Mouse (Mus musculus) olfactory bulb, adult 2 months (tissue): Measurements from ENCODE around the gene Ppp2r2c. TPM values are rescaled to one million over a fixed set of nuclear protein-coding genes. Genes with fewer than 3 reads are reported as not detected.
A peak's percentile ranks its signal among the peaks of the same experiment; 100 is the strongest.

Experiments used
- H3K27ac ChIP-seq: fragments of 200-500 bp; 2 replicates; pipeline ENCODE4 v1.5.1; 2012; ENCODE audit warnings: low read depth, low read length; ENCODE audit not compliant: insufficient read depth
- H3K4me1 ChIP-seq: fragments of 200-500 bp; 2 replicates; pipeline ENCODE4 v1.6.1; 2012; ENCODE audit warnings: low read length; ENCODE audit not compliant: control insufficient read depth, insufficient read depth
- H3K4me3 ChIP-seq: fragments of 200-500 bp; 2 replicates; pipeline ENCODE4 v1.5.1; 2012; ENCODE audit warnings: mild to moderate bottlenecking, low read depth, low read length, moderate library complexity; ENCODE audit not compliant: insufficient read depth
- CTCF ChIP-seq: fragments of 200-500 bp; IDR thresholded peaks from 2 replicates; pipeline ENCODE4 v1.5.1; 2012; ENCODE audit warnings: low read depth, mild to moderate bottlenecking, low read length, moderate library complexity; ENCODE audit not compliant: insufficient read depth
- POLR2A ChIP-seq: fragments of 200-500 bp; IDR thresholded peaks from 2 replicates; pipeline ENCODE4 v1.6.1; 2012; ENCODE audit warnings: mild to moderate bottlenecking, low read depth, low read length, moderate library complexity; ENCODE audit not compliant: insufficient read depth
- WGBS: fragments of 180-500 bp; shearing (Covaris S2); methylation state at CpG from one replicate; pipeline ENCODE4 v1.1.7; 2018; 5-methylcytosine and 5-hydroxymethylcytosine counted together
- polyA plus RNA-seq: library from polyadenylated mRNA; stranded (reverse); fragments of >200 nt; gene quantifications from 2 replicates; pipeline ENCODE4 v1.2.4, GENCODE M21; 2012; ENCODE audit warnings: low replicate concordance; ENCODE audit not compliant: missing spikeins, insufficient read depth, insufficient read length

Ppp2r2c gene
- polyA plus RNA-seq, 1 experiment, result 124 TPM

GRCm38 (mm10) chr5:36880622-36881021 lies 12.3 kb downstream of the Ppp2r2c start:
- no peak for TF ChIP-seq POLR2A
- TF ChIP-seq CTCF, result no peak
- Histone ChIP-seq H3K4me1 (peaks cover 58% of the 10 kb centered on the region), H3K27ac (no peak overlapping the region), H3K4me3 (no peak overlapping the region)
- 60% methylated on average over 5 of the region's 5 CpGs for WGBS

DNA sequence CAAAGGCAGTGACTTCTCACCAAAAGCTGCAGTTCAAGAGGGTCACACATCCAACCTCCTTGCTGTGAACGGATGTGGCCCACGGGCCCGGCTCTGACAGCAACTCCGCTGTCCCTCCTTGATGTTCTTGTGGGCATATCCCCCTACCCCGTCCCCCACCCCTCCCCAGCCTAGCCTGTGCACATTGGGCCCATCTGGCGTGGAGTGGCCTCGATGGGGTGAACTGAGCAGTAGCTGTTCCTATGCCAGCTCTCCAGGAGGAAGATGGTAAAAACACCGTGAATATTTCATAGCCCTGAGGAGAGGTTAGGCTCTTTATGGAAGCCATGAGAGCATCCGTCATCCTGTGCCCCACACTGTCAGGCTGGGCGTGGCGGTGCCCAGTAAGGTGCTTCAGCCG lies 15.2 kb downstream of the Ppp2r2c start:
- TF ChIP-seq POLR2A, result no peak
- Histone ChIP-seq H3K4me3 (no peak overlapping the region), H3K27ac (no peak overlapping the region), H3K4me1 (peaks cover 62% of the 10 kb centered on the region)
- 77% methylated on average over 12 of the region's 12 CpGs for WGBS

GRCm38 (mm10) chr5:36885067-36885466 lies 16.8 kb downstream of the Ppp2r2c start:
- no peak for TF ChIP-seq POLR2A
- TF ChIP-seq CTCF, result no peak
- 32% methylated on average over 1 of the region's 1 CpGs for WGBS

DNA sequence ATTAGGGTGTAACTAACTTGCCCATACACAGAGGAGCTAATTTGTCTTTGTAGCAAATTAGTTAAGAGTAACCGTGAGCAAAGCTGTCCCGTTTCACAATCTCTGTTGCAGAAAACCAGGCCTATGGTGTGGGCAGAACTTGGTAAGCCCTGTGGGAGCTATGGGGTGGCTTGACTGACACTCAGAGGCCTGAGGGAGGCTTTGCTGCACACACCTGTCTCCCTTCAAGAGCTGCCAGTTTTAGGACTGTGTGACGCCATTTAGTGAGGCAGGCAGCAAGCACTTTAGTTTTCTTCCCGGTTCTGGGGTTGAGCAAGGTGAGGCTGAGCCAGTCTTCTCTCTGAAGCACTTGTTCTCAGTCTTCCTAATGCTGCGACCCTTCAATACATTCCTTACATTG lies 17.3 kb downstream of the Ppp2r2c start:
- no peak overlapping the region for H3K4me3 ChIP-seq
- peaks cover 69% of the 10 kb centered on the region for H3K4me1 ChIP-seq
- 61% methylated on average over 5 of the region's 5 CpGs for WGBS
- no peak overlapping the region for H3K27ac ChIP-seq
- TF ChIP-seq POLR2A (no peak), CTCF (no peak)

More at GRCm38 (mm10) chr5:36885067-36885466, 16.8 kb downstream of the Ppp2r2c start:
- Histone ChIP-seq H3K4me3 (no peak overlapping the region), H3K27ac (no peak overlapping the region), H3K4me1 (peaks cover 68% of the 10 kb centered on the region)

- Histone ChIP-seq H3K4me3 (no peak overlapping the region), H3K27ac (no peak overlapping the region), H3K4me1 (peaks cover 70% of the 10 kb centered on the region)
- WGBS, result 77% methylated on average over 2 of the region's 2 CpGs
- no peak for TF ChIP-seq POLR2A
- no peak for TF ChIP-seq CTCF
Measured at GRCm38 (mm10) chr5:36886298-36886697, 18.0 kb downstream of the Ppp2r2c start.

DNA sequence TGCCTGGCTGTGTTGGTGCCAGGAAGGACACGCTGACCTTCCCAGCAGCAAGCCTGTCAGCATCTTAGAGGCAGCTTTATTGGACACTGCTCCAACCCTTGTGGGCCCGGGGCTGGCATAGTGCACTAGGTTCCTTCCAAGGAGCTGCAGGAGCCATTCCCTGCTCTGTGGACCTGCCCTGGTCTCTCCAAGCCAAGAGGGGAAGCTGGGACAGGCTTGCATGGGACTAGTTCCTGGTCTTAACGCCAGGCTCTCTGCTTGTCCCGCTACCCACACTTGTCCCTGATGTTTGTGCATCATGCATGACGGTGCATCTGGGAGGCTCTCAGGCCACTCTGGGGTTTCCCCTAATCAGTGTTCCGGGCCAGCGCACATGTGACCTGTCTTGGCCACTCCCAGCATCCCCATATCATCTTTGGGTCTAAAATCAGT lies 18.6 kb downstream of the Ppp2r2c start:
- H3K27ac ChIP-seq, result no peak overlapping the region; the same call in 1 of the 2 replicates
- WGBS, result 77% methylated on average over 7 of the region's 7 CpGs
- H3K4me1 ChIP-seq, result peaks cover 70% of the 10 kb centered on the region
- no peak overlapping the region for H3K4me3 ChIP-seq
- TF ChIP-seq CTCF (no peak), POLR2A (no peak)

DNA sequence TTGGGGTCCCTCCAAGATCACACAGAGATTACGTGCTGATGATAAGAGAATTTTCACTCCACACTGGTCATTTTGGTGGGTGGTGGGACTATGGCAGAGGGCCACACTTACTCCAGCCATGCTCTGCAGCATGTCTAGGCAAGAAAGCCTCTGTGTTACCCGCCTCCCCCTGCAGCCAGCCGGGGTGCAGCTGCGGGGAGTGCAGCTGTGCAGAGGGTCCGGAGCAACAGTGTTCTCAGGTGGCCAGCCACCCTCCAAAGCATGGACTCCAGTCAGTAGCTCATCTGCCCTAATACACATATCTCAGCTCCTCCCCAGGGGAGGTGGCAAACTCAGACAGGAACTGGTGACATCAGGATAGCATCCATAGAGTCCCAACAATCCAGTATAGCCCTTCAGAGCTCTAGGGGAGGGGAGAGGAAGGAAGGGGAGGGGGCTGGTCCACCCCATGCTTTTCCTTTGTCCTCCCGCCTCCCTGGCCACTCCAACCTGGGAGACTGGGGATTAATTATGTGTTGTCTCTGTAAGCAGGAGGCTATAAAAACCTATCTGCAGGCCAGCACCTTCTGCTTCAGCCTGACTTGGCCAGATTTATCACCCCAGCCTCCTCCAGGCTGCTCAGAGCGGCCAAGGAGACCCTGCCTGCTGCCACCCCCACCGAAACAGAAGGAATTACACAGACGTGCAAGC lies 19.1 kb downstream of the Ppp2r2c start:
- Histone ChIP-seq H3K27ac (no peak overlapping the region; the same call in 1 of the 2 replicates), H3K4me1 (peaks cover 70% of the 10 kb centered on the region), H3K4me3 (no peak overlapping the region)
- 41% methylated on average over 9 of the region's 9 CpGs for WGBS
- TF ChIP-seq POLR2A (no peak), CTCF (no peak)

DNA sequence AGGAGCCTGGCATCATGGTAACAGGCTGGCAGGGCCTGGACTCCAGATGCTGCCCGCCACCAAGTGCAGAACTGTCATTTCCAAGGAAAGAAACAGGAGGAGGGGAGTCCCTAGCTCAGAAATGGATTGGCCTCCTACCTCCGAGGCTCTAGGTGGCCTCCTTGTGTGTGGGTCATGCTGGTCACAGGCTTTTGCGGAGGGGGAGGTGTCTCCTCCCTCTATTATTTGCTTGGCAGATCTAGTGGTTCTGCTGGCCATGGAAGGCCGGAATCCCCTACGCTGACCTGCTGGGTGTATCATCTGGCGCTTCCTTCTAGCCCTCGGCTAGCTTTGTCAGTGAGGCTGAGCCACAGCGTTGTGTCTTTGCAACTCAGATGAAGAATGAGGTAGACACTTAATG lies 20.2 kb downstream of the Ppp2r2c start:
- TF ChIP-seq CTCF (no peak), POLR2A (no peak)
- Histone ChIP-seq H3K27ac (0 out of 2 replicates have a peak overlapping the region, but pooled peaks have one; percentile 3), H3K4me1 (peaks cover 69% of the 10 kb centered on the region), H3K4me3 (no peak overlapping the region)
- WGBS, result 91% methylated on average over 8 of the region's 8 CpGs

- Histone ChIP-seq H3K4me3 (no peak overlapping the region), H3K27ac (peak overlapping the region; percentile 49; the same call in 1 of the 2 replicates), H3K4me1 (peaks cover 71% of the 10 kb centered on the region)
- WGBS, result 64% methylated on average over 11 of the region's 11 CpGs
- no peak for TF ChIP-seq CTCF
- TF ChIP-seq POLR2A, result no peak
Measured at GRCm38 (mm10) chr5:36888911-36889310, 20.6 kb downstream of the Ppp2r2c start.

- 71% methylated on average over 2 of the region's 2 CpGs for WGBS
- TF ChIP-seq POLR2A (no peak), CTCF (no peak)
- peak overlapping the region; percentile 49 for H3K27ac ChIP-seq
- peaks cover 73% of the 10 kb centered on the region for H3K4me1 ChIP-seq
- no peak overlapping the region for H3K4me3 ChIP-seq
Measured at GRCm38 (mm10) chr5:36889380-36889886, 21.1 kb downstream of the Ppp2r2c start.
